Mouse (Mus musculus) inflammation-experienced regulatory T-cells (primary cell): ENCODE results near the gene Gm44596. TPM values are rescaled to one million over a fixed set of nuclear protein-coding genes. Genes with fewer than 3 reads are reported as not detected.

Source experiments
- polyA plus RNA-seq, 2 experiments: library from polyadenylated mRNA; unstranded; fragments of 100-300 nt; shearing (Covaris generic); gene quantifications; one replicate each; pipeline ENCODE4 v1.2.1; 2017

Gm44596 gene
- not detected for polyA plus RNA-seq

DNA sequence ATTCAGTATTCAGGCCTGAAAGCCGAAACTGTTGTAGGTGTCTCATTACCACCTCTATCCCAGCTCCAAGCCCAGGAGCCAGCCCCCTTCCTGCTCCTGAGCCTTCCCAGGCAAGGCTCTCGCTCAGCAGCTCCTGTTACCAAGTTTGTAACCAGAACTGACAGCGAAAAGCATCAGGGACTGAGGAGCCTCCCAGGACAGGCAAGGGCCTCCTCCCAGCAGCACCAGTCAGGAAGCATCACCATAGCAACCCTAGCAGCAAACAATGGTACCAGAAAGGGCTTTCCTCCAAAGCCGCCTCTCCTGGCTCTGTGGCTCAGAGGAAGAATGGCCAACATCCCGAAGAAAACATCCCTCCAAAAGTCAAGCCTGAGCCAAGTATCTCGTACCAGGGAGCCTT, at the start of gene Gm44596, which contains the start of gene Tex52:
Gene Gm44596, plus strand, starts transcription at position 312 of the 400 bp plus-strand sequence.
Gene Tex52, plus strand, starts transcription at position 265 of the 400 bp plus-strand sequence.

DNA sequence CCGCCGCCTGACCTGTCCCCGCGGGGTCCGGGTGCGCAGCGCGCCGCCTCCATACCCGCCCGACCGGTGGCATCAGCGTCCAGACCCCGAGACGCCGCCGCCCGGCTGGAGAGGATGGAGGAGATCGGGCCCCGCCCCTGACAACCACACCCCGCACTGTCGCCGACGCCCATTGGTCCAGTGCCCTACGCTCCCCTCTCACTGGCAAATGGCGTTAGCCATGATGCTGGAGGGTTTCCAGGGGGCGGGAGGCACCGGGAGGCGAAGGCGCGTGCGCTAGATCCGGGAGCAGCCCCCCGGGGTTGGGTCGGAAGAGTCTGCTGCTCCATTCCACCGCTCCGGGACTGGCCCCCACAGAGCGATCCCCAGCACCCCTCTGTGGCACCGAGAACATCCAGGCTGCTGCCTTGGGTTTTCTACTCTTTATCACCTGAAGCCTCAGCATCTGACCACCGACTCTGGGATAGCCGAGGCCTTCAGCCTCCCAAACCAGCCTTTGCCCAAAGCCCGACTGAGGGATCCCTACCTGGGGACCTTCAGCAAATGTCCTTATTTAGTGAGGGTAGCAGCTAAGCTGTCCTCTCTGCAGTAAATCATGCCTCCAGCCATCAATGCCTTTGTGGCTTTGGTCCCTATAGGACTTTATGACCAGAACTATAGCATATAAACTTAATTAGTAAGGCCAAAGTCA, 19.4 kb upstream of the Gm44596 start, which contains the start of gene Tulp3:
Gene Tulp3, minus strand, starts transcription at position 126 of the 691 bp plus-strand sequence.

DNA sequence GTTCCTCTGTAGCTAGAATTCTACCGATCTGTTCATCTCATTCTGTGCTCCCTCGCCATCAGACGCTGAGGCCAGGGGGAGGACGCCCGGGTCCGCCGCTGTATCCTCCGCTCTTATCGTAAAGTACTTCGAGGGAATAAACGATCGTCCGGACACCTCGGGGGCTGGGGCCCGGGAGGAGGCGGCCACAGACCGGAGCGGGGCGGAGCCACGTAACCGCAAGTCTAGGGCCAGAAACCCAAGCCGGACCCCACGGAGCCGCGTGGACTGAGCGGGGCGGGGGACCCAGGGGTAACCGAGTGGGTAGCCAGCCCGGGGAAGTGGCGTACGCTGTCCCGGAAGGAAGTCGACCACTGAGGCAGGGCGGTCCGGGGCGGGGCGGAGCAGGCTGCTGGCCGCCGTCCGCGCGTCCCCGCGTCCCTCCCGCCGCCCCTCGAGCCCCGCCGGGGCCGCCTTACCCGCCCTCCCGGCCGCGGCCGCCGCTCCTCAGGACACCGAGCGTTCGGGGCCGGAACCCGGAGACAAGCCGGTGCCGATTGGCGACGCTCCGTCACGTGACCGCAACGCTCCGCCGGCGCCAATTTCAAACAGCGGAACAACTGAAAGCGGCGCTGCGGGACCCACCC, 12.8 kb upstream of the Gm44596 start, which contains the start of the genes Rhno1 and Foxm1:
Gene Rhno1, minus strand, starts transcription at position 531 of the 626 bp plus-strand sequence.
Gene Foxm1, plus strand, starts transcription at position 587 of the 626 bp plus-strand sequence.

DNA sequence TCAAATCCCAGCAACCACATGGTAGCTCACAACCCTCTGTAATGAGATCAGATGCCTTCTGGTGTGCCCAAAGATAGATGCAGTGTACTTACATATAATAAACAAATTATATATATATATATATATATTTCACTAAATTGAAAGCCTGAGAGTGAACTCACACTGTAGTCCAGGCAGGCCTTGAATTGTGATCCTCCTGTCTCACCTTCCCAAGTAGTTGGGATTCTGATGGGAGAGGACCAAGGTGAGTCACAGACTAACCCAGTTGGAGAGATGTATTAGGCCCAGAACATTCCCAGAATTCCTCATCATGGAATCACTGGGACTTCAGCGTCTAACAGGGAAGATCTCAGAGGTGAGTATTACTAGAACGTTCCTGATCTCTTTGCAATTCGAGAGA, 23.7 kb downstream of the Gm44596 start, which contains the start of gene Nrip2:
Gene Nrip2, plus strand, starts transcription at position 301 of the 400 bp plus-strand sequence.

GRCm38 (mm10) chr6:128424269-128425019, 49.1 kb downstream of the Gm44596 start, which contains the start of gene Itfg2:
Gene Itfg2 (minus strand): TSS chr6:128424931.

GRCm38 (mm10) chr6:128438317-128438870, 63.1 kb downstream of the Gm44596 start, which contains the start of gene Fkbp4:
Gene Fkbp4 (minus strand): TSS chr6:128438677.

Other genes starting within 250 kb of the Gm44596 start
- gene Tspan9, start 231.9 kb upstream of the Gm44596 start, polyA plus RNA-seq = 10 to 100 TPM in 1 of 2 experiments, under 1 TPM in 1; 0.96 to 12.8 TPM
- gene Tead4, start 74.7 kb upstream of the Gm44596 start, polyA plus RNA-seq = under 1 TPM in 1 of 2 experiments, not detected in 1; 0.43 TPM
- gene Tulp3, start 19.7 kb upstream of the Gm44596 start, polyA plus RNA-seq = 1 to 10 TPM; 1.9 to 3.0 TPM
- gene Rhno1, start 12.6 kb upstream of the Gm44596 start, polyA plus RNA-seq = 10 to 100 TPM; 42.4 to 48.2 TPM
- 1 to 10 TPM; 3.2 to 3.4 TPM for gene Foxm1, start 12.5 kb upstream of the Gm44596 start, polyA plus RNA-seq
- gene Tex52, start within 50 bp of the Gm44596 start, polyA plus RNA-seq = under 1 TPM in 1 of 2 experiments, not detected in 1; 0.27 TPM
- gene Nrip2, start 23.8 kb downstream of the Gm44596 start, polyA plus RNA-seq = 1 to 10 TPM; 1.1 to 2.8 TPM
- gene Itfg2, start 49.4 kb downstream of the Gm44596 start, polyA plus RNA-seq = 10 to 100 TPM; 28.4 to 36.8 TPM
- gene Fkbp4, start 63.2 kb downstream of the Gm44596 start, polyA plus RNA-seq = 100 to 1,000 TPM; 150 to 196 TPM
- gene Pzp, start 151.2 kb downstream of the Gm44596 start, polyA plus RNA-seq = under 1 TPM; 0.37 to 0.70 TPM
- 1 to 10 TPM in 1 of 2 experiments, under 1 TPM in 1; 0.39 to 2.5 TPM for gene A2ml1, start 206.1 kb downstream of the Gm44596 start, polyA plus RNA-seq
- gene Klrb1a, start 248.0 kb downstream of the Gm44596 start, polyA plus RNA-seq = under 1 TPM in 1 of 2 experiments, not detected in 1; 0.49 TPM